Mouse (Mus musculus): ENCODE results near the gene Rhoh. TPM values are rescaled to one million over a fixed set of nuclear protein-coding genes. Genes with fewer than 3 reads are reported as not detected.

Gene Rhoh
- polyA plus RNA-seq, 1 experiment from 2014 or later: 1.8 TPM

DNA sequence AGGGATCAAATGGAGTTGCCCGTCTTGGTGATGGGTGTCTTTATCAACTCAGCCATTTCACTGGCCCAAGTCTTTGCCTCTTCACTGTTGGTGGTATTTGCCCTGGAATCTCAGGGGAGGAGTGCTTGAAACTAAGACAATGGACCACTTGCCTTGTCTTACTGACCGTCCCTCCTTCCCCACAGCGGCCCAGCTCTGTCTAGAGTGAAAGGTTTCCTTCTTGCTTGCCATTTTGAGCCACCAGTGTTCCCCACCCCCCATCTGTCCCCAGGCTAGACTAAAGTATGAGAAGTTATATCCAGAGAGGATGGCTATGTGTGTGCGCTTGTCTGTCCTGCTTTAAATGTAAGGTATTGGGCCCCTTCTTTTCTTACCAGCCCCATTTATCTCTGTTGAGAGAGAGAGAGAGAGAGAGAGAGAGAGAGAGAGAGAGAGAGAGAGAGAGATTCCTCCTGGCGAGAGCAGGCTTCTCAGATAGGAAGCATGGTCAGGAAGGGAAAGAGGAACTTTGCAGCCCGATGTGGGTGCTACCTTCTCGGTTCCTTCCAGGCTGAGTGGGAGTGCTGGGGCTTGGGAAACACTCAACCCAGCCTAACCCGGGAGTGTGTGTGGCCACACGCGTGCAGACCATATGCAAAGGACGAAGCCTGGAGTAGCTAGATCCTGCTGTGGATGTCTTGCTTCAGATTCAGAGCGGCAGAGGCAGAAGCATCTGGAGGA lies 572 bp upstream of the Rhoh start:
- no peaks in the 10 kb centered on the region for H3K9me3 ChIP-seq (replicated peaks)
- WGBS: 70% methylated on average over 12 of the region's 12 CpGs
- no peaks in the 10 kb centered on the region for H3K36me3 ChIP-seq
- H3K27ac ChIP-seq (replicated peaks): no peak overlapping the region
- no peak for ATAC-seq (ENCODE audit: insufficient number of reproducible peaks, low FRiP score, low TSS enrichment, low read depth)
- H3K4me1 ChIP-seq: 0 out of 2 replicates have a peak, but pooled peaks cover 4% of the 10 kb centered on the region
- no peaks in the 10 kb centered on the region for H3K27me3 ChIP-seq
- no peak overlapping the region for H3K4me2 ChIP-seq (replicated peaks)
- H3K9ac ChIP-seq: no peak overlapping the region
- H3K4me3 ChIP-seq (replicated peaks): no peak overlapping the region

DNA sequence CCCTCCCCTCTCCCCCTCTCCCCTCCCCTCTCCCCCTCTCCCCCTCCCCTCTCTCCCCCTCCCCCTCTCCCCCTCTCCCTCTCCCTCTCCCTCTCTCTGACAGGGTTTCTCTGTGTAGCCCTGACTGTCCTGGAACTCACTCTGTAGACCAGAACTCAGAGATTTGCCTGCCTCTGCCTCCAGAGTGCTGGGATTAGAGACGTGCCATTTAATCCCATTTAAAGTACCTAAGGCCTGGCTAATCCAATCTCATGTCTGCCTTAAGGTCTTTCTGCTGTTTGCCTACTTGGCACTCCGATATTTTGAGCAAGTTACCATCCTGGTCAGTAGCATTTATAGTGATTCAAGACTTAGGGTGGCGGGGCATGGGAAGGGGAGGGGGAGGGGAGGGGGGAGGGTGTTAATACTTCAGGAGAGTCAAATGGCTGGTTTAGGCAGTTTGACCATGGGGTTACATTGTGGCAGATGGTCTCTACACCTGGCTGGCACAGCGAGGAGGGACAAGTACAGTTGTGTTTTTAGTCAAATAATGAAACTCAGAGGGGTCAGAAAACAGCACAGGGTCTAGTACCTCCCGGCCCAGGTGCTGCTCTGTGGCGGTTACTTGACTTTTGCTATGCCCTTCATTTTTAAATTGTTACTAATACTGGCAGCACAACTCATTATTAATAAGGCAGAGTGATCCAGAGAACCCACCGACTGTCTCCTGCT lies 1.4 kb downstream of the Rhoh start:
- no peak overlapping the region for H3K4me2 ChIP-seq (replicated peaks)
- H3K27me3 ChIP-seq: no peaks in the 10 kb centered on the region
- ATAC-seq (ENCODE audit: insufficient number of reproducible peaks, low FRiP score, low TSS enrichment, low read depth): no peak
- H3K9me3 ChIP-seq (replicated peaks): no peaks in the 10 kb centered on the region
- no peak overlapping the region for H3K4me3 ChIP-seq (replicated peaks)
- no peak overlapping the region for H3K27ac ChIP-seq (replicated peaks)
- H3K36me3 ChIP-seq: no peaks in the 10 kb centered on the region
- H3K9ac ChIP-seq: no peak overlapping the region
- 0 out of 2 replicates have a peak, but pooled peaks cover 4% of the 10 kb centered on the region for H3K4me1 ChIP-seq
- WGBS: 88% methylated on average over 7 of the region's 7 CpGs

DNA sequence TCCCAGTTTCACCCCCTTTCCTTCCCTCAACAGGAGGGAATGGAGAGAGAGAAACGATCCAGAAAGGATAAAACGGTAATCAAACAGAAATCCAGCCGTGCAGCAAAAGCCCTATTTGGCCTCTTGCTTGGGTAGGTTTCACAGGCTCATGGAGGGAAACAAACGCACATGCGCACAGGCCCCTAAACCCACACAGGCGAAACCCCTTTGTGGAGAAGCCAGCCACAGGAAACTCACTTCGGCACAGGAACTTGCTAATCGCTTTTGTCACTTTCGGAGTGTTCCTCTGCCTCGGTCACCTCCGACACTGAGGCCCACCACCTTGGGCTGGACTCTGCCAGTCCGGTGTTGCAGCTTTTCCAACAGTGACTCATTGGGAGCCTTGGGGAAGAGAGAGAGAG lies 2.3 kb downstream of the Rhoh start:
- Histone ChIP-seq H3K9me3 (replicated peaks) (no peaks in the 10 kb centered on the region), H3K4me2 (replicated peaks) (no peak overlapping the region), H3K36me3 (no peaks in the 10 kb centered on the region), H3K4me3 (replicated peaks) (no peak overlapping the region), H3K4me1 (0 out of 2 replicates have a peak, but pooled peaks cover 4% of the 10 kb centered on the region), H3K27ac (replicated peaks) (no peak overlapping the region), H3K9ac (no peak overlapping the region), H3K27me3 (no peaks in the 10 kb centered on the region)
- 84% methylated on average over 12 of the region's 12 CpGs for WGBS
- ATAC-seq (ENCODE audit: insufficient number of reproducible peaks, low FRiP score, low TSS enrichment, low read depth): no peak

DNA sequence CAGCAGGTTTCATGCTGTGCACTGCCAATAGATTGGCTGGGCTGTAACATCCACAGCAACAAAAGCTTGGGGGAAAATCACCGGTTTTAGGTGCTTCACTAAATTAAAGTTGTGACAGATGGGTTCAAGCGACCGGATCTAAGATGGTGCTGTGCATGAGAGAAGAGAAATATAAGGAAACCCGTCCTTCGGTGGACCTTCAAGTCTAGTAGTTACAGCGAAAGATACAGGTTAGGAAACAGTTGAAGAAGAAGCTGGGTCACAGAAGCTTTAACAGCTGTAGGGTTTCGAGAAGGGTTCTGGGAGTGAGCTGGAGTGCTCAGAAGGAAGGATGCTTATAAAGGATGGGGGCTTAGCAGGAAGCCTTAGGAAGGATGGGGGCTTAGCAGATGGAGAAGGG lies 3.5 kb downstream of the Rhoh start:
- H3K9me3 ChIP-seq (replicated peaks): no peaks in the 10 kb centered on the region
- no peak overlapping the region for H3K4me2 ChIP-seq (replicated peaks)
- no peaks in the 10 kb centered on the region for H3K27me3 ChIP-seq
- ATAC-seq (ENCODE audit: insufficient number of reproducible peaks, low FRiP score, low TSS enrichment, low read depth): no peak
- H3K27ac ChIP-seq (replicated peaks): no peak overlapping the region
- no peak overlapping the region for H3K4me3 ChIP-seq (replicated peaks)
- WGBS: 93% methylated on average over 7 of the region's 7 CpGs
- no peak overlapping the region for H3K9ac ChIP-seq
- no peaks in the 10 kb centered on the region for H3K4me1 ChIP-seq
- H3K36me3 ChIP-seq: no peaks in the 10 kb centered on the region

DNA sequence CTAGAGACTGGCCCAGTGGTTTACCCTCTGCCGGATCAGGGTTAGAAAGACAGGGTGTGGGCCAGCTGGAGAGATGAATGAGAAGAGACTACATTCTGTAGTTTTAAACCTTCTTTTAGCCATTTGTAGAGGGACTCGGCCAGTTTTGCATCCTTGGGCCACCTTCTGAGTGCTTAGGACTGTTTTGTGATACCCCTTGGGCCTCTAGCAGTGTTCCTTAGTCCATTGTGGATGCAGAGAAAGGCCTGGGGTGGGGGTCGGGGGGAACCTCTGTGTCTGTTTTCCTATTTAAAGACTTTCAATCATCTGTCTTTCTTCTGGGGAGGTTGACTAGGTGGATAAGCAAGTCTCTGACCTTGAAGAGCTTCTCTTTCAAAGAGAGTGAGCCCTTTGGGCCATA lies 3.9 kb downstream of the Rhoh start:
- Histone ChIP-seq H3K9me3 (replicated peaks) (no peaks in the 10 kb centered on the region), H3K9ac (no peak overlapping the region), H3K4me2 (replicated peaks) (no peak overlapping the region), H3K4me3 (replicated peaks) (no peak overlapping the region), H3K4me1 (no peaks in the 10 kb centered on the region), H3K36me3 (no peaks in the 10 kb centered on the region), H3K27me3 (no peaks in the 10 kb centered on the region), H3K27ac (replicated peaks) (no peak overlapping the region)
- ATAC-seq (ENCODE audit: insufficient number of reproducible peaks, low FRiP score, low TSS enrichment, low read depth): no peak
- 88% methylated on average over 3 of the region's 3 CpGs for WGBS

DNA sequence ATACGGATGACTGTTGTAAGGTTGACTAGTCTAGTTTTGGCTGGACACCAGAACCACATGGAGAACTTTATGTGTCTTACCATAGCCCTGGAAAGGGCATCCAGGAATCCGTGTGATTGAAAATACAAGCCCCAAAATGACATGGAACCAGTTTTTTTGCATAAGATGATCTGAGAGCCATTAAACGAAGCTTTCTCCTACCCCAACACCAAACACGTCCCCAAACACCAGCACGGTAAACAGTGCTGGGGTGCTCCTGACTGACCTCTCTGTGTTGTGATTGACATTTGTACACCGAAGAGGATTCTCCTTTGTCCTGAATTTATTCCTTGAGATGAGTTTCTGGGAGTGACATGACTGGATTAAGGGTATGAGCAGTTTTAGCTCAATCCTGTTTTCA lies 5.6 kb downstream of the Rhoh start:
- ATAC-seq (ENCODE audit: insufficient number of reproducible peaks, low FRiP score, low TSS enrichment, low read depth): no peak

DNA sequence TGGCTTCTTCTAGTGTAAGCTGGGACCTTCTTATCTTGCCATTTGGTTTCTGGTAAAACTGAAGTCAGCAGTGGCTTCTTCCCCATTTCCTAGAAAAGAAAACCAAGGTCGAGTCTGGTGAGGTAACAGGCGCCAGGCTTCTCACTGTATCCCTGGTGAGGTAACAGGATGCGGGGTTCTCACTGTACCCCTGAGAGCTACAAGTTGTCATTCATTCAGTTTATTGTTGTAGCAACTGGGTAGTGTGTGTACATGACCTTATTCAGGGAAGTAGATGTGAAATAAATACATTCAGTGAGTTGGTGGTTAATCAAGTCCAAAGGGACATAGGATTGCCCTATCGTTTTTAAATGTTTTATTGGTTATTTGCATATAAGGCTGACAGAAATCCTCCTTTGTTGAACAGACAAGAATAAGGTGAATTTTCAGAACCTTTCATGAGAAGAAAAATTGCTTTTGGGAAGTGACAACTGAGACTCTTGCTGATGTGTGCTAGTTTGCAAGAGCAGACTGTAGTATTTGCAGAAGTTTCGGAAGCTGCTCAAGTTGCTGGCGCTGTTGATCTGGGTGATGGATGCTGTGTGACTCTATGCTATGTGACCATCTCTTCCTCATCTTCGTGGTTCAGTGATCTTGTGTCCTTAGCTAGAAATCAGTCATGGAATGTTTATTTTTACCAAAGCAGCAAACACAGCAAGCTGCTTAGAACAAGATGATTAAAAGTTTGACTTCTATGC lies 6.5 kb downstream of the Rhoh start:
- H3K4me2 ChIP-seq (replicated peaks): no peak overlapping the region
- H3K27ac ChIP-seq (replicated peaks): no peak overlapping the region
- WGBS: 78% methylated on average over 7 of the region's 7 CpGs
- no peaks in the 10 kb centered on the region for H3K4me1 ChIP-seq
- H3K27me3 ChIP-seq: no peaks in the 10 kb centered on the region
- H3K36me3 ChIP-seq: no peaks in the 10 kb centered on the region
- no peak overlapping the region for H3K9ac ChIP-seq
- ATAC-seq (ENCODE audit: insufficient number of reproducible peaks, low FRiP score, low TSS enrichment, low read depth): no peak
- no peak overlapping the region for H3K4me3 ChIP-seq (replicated peaks)
- H3K9me3 ChIP-seq (replicated peaks): no peaks in the 10 kb centered on the region

More for the DNA sequence above, 5.6 kb downstream of the Rhoh start:
- Histone ChIP-seq H3K9ac (no peak overlapping the region), H3K4me3 (replicated peaks) (no peak overlapping the region), H3K36me3 (no peaks in the 10 kb centered on the region), H3K4me2 (replicated peaks) (no peak overlapping the region), H3K4me1 (no peaks in the 10 kb centered on the region), H3K27ac (replicated peaks) (no peak overlapping the region), H3K27me3 (no peaks in the 10 kb centered on the region), H3K9me3 (replicated peaks) (no peaks in the 10 kb centered on the region)
- WGBS: 91% methylated on average over 6 of the region's 6 CpGs

DNA sequence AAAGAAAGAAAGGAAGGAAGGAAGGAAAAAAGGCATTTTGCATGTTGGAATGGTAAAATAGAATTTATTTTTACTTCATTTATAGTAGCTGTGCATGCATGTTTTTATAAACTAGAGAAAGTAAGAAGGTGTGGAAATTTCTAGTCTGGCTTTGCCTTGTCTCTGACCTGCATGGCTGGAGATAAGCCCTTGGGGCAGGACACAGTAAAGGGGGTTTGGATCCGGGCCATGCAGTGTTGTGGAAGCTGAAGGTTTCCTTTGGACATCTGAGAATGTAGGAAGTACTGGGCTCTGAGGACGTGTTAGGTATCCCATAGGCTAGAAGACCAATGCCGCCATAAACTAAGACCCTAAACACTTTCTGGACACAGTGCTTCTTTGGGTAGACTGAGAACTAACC lies 7.4 kb downstream of the Rhoh start:
- no peak overlapping the region for H3K4me2 ChIP-seq (replicated peaks)
- no peaks in the 10 kb centered on the region for H3K9me3 ChIP-seq (replicated peaks)
- WGBS: 65% methylated on average over 3 of the region's 3 CpGs
- H3K27me3 ChIP-seq: no peaks in the 10 kb centered on the region
- no peak overlapping the region for H3K4me3 ChIP-seq (replicated peaks)
- H3K27ac ChIP-seq (replicated peaks): no peak overlapping the region
- H3K9ac ChIP-seq: no peak overlapping the region
- no peaks in the 10 kb centered on the region for H3K4me1 ChIP-seq
- no peaks in the 10 kb centered on the region for H3K36me3 ChIP-seq
- no peak for ATAC-seq (ENCODE audit: insufficient number of reproducible peaks, low FRiP score, low TSS enrichment, low read depth)

DNA sequence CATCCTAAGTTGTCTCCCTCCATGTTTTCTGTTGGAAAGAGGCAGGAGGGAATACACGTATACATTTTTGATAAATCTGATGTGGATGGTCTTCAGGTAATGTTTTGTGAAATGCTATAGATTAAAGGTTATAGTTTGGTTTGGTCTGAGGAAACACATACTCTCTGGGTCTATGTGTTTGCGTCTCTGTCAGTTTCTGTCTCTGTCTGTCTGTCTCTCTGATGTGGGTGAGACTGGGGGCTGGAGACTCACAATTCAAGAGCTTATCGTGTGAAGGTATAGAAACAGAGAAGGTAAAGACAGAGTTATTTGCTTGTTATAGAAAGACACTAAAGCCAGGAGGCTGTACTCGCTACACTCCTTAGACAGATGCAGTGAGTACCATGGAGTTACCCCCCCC lies 8.6 kb downstream of the Rhoh start:
- 86% methylated on average over 4 of the region's 4 CpGs for WGBS
- ATAC-seq (ENCODE audit: insufficient number of reproducible peaks, low FRiP score, low TSS enrichment, low read depth): no peak

DNA sequence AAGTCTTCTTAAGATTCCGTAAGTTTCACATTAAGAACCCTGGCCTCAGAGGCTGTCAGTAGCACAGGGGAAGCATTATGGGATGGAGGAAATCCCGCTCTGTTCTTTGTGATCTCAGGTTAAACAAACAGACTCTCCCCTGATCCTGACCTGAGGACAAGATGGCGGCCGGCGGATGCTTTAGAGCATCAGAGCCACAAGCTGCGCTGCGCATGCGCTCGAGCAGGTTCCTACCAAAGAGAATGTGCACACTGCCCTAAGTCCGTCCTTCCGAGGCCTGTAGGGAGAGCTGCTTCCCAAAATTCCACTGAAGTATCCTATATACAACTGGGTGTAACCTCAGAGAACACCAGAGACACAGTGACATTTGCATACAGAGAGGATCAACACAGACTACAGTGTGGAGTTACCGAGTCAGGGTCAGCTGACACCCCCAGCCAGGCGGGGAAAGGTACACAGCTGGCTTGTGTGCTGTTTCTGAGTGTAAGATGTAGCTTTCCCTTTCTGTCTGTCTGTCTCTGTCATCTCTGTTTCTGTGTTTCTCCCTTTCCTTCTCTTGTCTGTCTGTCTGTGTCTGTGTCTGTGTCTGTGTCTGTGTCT lies 10.4 kb downstream of the Rhoh start:
- Histone ChIP-seq H3K9ac (no peak overlapping the region), H3K27me3 (no peaks in the 10 kb centered on the region)

More for the DNA sequence above, 8.6 kb downstream of the Rhoh start:
- Histone ChIP-seq H3K9me3 (replicated peaks) (no peaks in the 10 kb centered on the region), H3K27ac (replicated peaks) (no peak overlapping the region), H3K4me1 (no peaks in the 10 kb centered on the region), H3K27me3 (no peaks in the 10 kb centered on the region), H3K36me3 (no peaks in the 10 kb centered on the region), H3K9ac (no peak overlapping the region), H3K4me2 (replicated peaks) (no peak overlapping the region), H3K4me3 (replicated peaks) (no peak overlapping the region)

DNA sequence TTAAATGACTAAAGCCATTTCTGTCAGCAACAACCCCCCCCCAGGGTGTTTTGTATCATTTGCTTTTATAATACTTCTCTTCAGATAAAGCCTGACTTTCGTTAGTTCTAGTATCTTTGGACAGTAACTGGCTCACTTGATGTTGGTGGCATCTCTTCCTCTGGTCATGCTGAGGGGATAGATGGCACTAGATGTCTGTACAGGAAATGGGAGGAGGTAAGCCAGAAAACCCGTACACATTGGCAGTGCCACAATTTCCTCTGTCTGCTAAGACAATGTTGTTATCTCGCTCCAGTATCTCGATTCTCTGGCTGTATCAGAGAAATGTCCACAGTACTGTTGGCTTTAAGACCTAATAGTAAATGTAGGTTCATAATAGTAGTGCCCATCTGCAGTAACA lies 12.2 kb downstream of the Rhoh start:
- Histone ChIP-seq H3K4me3 (replicated peaks) (no peak overlapping the region), H3K4me1 (no peaks in the 10 kb centered on the region), H3K36me3 (no peaks in the 10 kb centered on the region), H3K27me3 (no peaks in the 10 kb centered on the region), H3K9ac (no peak overlapping the region), H3K4me2 (replicated peaks) (no peak overlapping the region), H3K9me3 (replicated peaks) (no peaks in the 10 kb centered on the region), H3K27ac (replicated peaks) (no peak overlapping the region)
- 78% methylated on average over 4 of the region's 4 CpGs for WGBS
- ATAC-seq (ENCODE audit: insufficient number of reproducible peaks, low FRiP score, low TSS enrichment, low read depth): no peak

More for the DNA sequence above, 10.4 kb downstream of the Rhoh start:
- no peak overlapping the region for H3K4me3 ChIP-seq (replicated peaks)
- no peak overlapping the region for H3K4me2 ChIP-seq (replicated peaks)
- H3K4me1 ChIP-seq: no peaks in the 10 kb centered on the region
- no peaks in the 10 kb centered on the region for H3K36me3 ChIP-seq
- no peak overlapping the region for H3K27ac ChIP-seq (replicated peaks)
- WGBS: 85% methylated on average over 13 of the region's 13 CpGs
- H3K9me3 ChIP-seq (replicated peaks): no peaks in the 10 kb centered on the region
- no peak for ATAC-seq (ENCODE audit: insufficient number of reproducible peaks, low FRiP score, low TSS enrichment, low read depth)

Measured in embryonic facial prominence, embryonic 15.5 days (tissue).